32 mouse cellular contexts compared by ENCODE assay signal in genomic region chr4:8309241-8309987, GRCm38 (mm10).
A peak's percentile ranks its signal among the peaks of the same experiment; 100 is the strongest.
DNase-seq lines count a peak whose midpoint lies in the region; ATAC-seq and TF ChIP-seq lines count a peak whose summit lies in the region.
"Had no signal": no experiment of that assay in that cellular context is flagged by ENCODE, and none has a peak within 500 bp of the region (broad histone marks: within the 10 kb centered on the region; RNA-seq: fewer than 3 reads in every experiment).

No protein-coding gene starts in this region.

- 58% methylated on average over 10 of the region's 10 CpGs for WGBS in liver, embryonic 16.5 days (ENCODE audit: insufficient replicate concordance)
- 88% methylated on average over 10 of the region's 10 CpGs for WGBS in hindbrain, embryonic 12.5 days

- ATAC-seq in liver, embryonic 16.5 days (ENCODE audit: low read depth) = peak; percentile 73
- no peak for ATAC-seq in hindbrain, embryonic 12.5 days (ENCODE audit: low FRiP score)
- ATAC-seq: activated CD4-positive, CD25-positive, alpha-beta regulatory T cell, adult 4 months; forebrain, embryonic 13.5 days; lung, postnatal 0 days; midbrain, embryonic 16.5 days had no signal

- no peak overlapping the region for H3K4me2 ChIP-seq in liver, embryonic 16.5 days (ENCODE audit: low read depth, low read length)
- H3K4me2 ChIP-seq in hindbrain, embryonic 12.5 days (replicated peaks) = no peak overlapping the region
- H3K4me2 ChIP-seq: embryonic facial prominence, embryonic 15.5 days; forebrain, embryonic 13.5 days; heart, embryonic 11.5 days; hindbrain, embryonic 13.5 days; liver, embryonic 13.5 days; neural tube, embryonic 12.5 days had no signal

- no peaks in the 10 kb centered on the region for H3K27me3 ChIP-seq in liver, embryonic 16.5 days (ENCODE audit: control insufficient read depth, insufficient read depth, low read depth, low read length)
- no peaks in the 10 kb centered on the region for H3K27me3 ChIP-seq in hindbrain, embryonic 12.5 days
- H3K27me3 ChIP-seq: CH12.LX; embryonic facial prominence, embryonic 15.5 days; forebrain, embryonic 13.5 days; hindbrain, embryonic 13.5 days; liver, embryonic 13.5 days; neural tube, embryonic 12.5 days had no signal

- H3K36me3 ChIP-seq in liver, embryonic 16.5 days (ENCODE audit: control insufficient read depth, insufficient read depth) = no peaks in the 10 kb centered on the region
- H3K36me3 ChIP-seq in hindbrain, embryonic 12.5 days = no peaks in the 10 kb centered on the region
- H3K36me3 ChIP-seq: embryonic facial prominence, embryonic 10.5 days; embryonic facial prominence, embryonic 15.5 days; hindbrain, embryonic 13.5 days; liver, embryonic 13.5 days; midbrain, embryonic 10.5 days; neural tube, embryonic 12.5 days had no signal

- intact Hi-C loops in left cerebral cortex, adult 2 months (cut with DNase I) = no loop called here

- H3K4me1 ChIP-seq in liver, embryonic 16.5 days (ENCODE audit: control insufficient read depth, low read depth, low read length) = no peaks in the 10 kb centered on the region
- H3K4me1 ChIP-seq in hindbrain, embryonic 12.5 days = no peaks in the 10 kb centered on the region
- H3K4me1 ChIP-seq: embryonic facial prominence, embryonic 10.5 days; embryonic facial prominence, embryonic 15.5 days; forebrain, embryonic 13.5 days; hindbrain, embryonic 13.5 days; liver, embryonic 13.5 days; midbrain, embryonic 10.5 days; neural tube, embryonic 12.5 days had no signal

- peak; percentile 10 for DNase-seq in lung, postnatal 25 days (ENCODE audit: low spot score)
- DNase-seq in lung, postnatal 10 days = no peak
- peak; percentile 95 for DNase-seq in gonadal fat pad, adult 2 months (ENCODE audit: low read depth)
- DNase-seq in left cerebral cortex, adult 2 months (ENCODE audit: extremely low spot score in 1 of 2, low spot score in 2 of 2) = no peak
- no peak for DNase-seq in adrenal gland, postnatal 14 days
- DNase-seq: adrenal gland, adult 2 months; B cell, adult 2 months; cerebellum, adult 8-10 months; cerebellum, postnatal 25 days; gastrocnemius, postnatal 14 days; heart, postnatal 36 days; kidney, adult 2 months; kidney, postnatal 36 days; layer of hippocampus, postnatal 36 days; liver, embryonic 13.5 days; right cerebral cortex, postnatal 4 days; thymus, adult 2 months; thymus, postnatal 36 days had no signal

- no peak overlapping the region for H3K27ac ChIP-seq in liver, embryonic 16.5 days (ENCODE audit: low read length)
- H3K27ac ChIP-seq in hindbrain, embryonic 12.5 days = no peak overlapping the region
- H3K27ac ChIP-seq in left cerebral cortex, adult 2 months = no peak overlapping the region
- H3K27ac ChIP-seq: embryonic facial prominence, embryonic 10.5 days; embryonic facial prominence, embryonic 15.5 days; forebrain, embryonic 13.5 days; hindbrain, embryonic 13.5 days; liver, embryonic 13.5 days; midbrain, embryonic 10.5 days; neural tube, embryonic 12.5 days had no signal

- H3K9ac ChIP-seq in liver, embryonic 16.5 days (ENCODE audit: low read depth, low read length) = no peak overlapping the region
- no peak overlapping the region for H3K9ac ChIP-seq in hindbrain, embryonic 12.5 days
- H3K9ac ChIP-seq: embryonic facial prominence, embryonic 15.5 days; forebrain, embryonic 13.5 days; hindbrain, embryonic 13.5 days; liver, embryonic 13.5 days; neural tube, embryonic 12.5 days had no signal

- H3K9me3 ChIP-seq in liver, embryonic 16.5 days (replicated peaks; ENCODE audit: control insufficient read depth, low read length) = no peaks in the 10 kb centered on the region
- H3K9me3 ChIP-seq in hindbrain, embryonic 12.5 days (replicated peaks) = no peaks in the 10 kb centered on the region
- H3K9me3 ChIP-seq: embryonic facial prominence, embryonic 10.5 days; embryonic facial prominence, embryonic 15.5 days; forebrain, embryonic 13.5 days; hindbrain, embryonic 13.5 days; liver, embryonic 13.5 days; midbrain, embryonic 10.5 days; neural tube, embryonic 12.5 days had no signal

- TF ChIP-seq CTCF in left cerebral cortex, adult 2 months (IDR thresholded peaks at IDR 0.05) = no peak

- H3K4me3 ChIP-seq in liver, embryonic 16.5 days (ENCODE audit: low read depth, low read length) = no peak overlapping the region
- no peak overlapping the region for H3K4me3 ChIP-seq in hindbrain, embryonic 12.5 days
- H3K4me3 ChIP-seq in left cerebral cortex, adult 2 months = no peak overlapping the region
- H3K4me3 ChIP-seq: embryonic facial prominence, embryonic 10.5 days; embryonic facial prominence, embryonic 15.5 days; forebrain, embryonic 13.5 days; hindbrain, embryonic 13.5 days; liver, embryonic 13.5 days; midbrain, embryonic 10.5 days; myocyte; neural tube, embryonic 12.5 days had no signal

Comparison
In these comparisons a context has a peak if more than half of its experiments do, and no peak if none do; other contexts are left out.
1. DNase-seq: peak in lung, postnatal 25 days (single experiment) and gonadal fat pad, adult 2 months (single experiment); none in lung, postnatal 10 days (single experiment), left cerebral cortex, adult 2 months (0 of 2) and adrenal gland, postnatal 14 days (single experiment).